Mouse (Mus musculus) heart, adult 2 months (tissue): ENCODE data around the gene Tcf23.

Experiments
- CTCF ChIP-seq: fragments of 200-600 bp; IDR thresholded peaks from 2 replicates; pipeline ENCODE4 v1.8.1; 2022; ENCODE audit warnings: antibody characterized with exemption, mild to moderate bottlenecking, moderate library complexity
- EP300 ChIP-seq: fragments of 200-500 bp; IDR thresholded peaks from 2 replicates; pipeline ENCODE4 v1.6.1; 2011; ENCODE audit warnings: low read depth, low read length, control low read depth; ENCODE audit not compliant: insufficient read depth
- POLR2A ChIP-seq: fragments of 200-500 bp; IDR thresholded peaks from 2 replicates; pipeline ENCODE4 v1.6.1; 2011; ENCODE audit warnings: mild to moderate bottlenecking, low read depth, low read length, control low read depth; ENCODE audit not compliant: insufficient read depth

DNA sequence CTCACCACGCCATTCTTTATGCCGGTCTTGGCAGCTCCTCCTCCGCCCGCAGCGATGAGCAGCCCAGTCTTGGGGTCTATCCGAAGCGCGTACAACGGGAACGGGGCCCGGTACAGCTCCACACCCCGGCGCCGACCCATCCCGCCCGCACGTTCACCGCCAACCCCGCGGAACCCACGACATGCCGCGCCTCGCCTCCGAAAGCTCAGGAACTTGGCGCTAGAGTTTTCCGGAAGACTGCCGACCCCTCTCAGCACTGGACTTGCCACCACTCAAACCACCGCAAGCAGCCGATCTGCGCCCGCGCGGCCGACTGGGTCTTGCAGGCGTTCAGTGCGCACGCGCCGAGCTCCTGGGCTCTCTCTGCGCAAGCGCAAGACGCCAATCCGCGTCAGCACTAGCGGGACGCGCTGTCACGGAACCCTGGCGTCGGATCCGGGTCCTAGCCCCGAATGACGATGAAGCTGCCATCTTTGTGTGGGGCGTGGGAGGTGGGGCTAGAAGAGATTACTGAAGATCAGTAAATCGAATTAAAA lies 8.4 kb upstream of the Tcf23 start, which contains the start of gene Preb:
- TF ChIP-seq POLR2A (peak; percentile 95), CTCF (peak; percentile 33; the same call in 1 of the 2 replicates), EP300 (0 out of 2 replicates have a peak, but pooled peaks have one; percentile 20)
